In genomic region chr7:45141319-45141718, GRCm38 (mm10) we compare ENCODE assay signal across 29 mouse cellular contexts. TPM values are rescaled to one million over a fixed set of nuclear protein-coding genes. Genes with fewer than 3 reads are reported as not detected.
"Had no signal": no experiment of that assay in that cellular context is flagged by ENCODE, and none has a peak within 500 bp of the region (broad histone marks: within the 10 kb centered on the region; RNA-seq: fewer than 3 reads in every experiment).

No protein-coding gene starts in this region.

- DNase-seq: kidney, adult 11 months; kidney, adult 8-10 months; kidney, postnatal 10 days; kidney, postnatal 36 days; layer of hippocampus, postnatal 36 days; liver; liver, embryonic 13.5 days; lung, adult 2 months; lung, postnatal 14 days; lung, postnatal 4 days; midbrain, embryonic 14.5 days; right cerebral cortex, adult 18-20 months; right cerebral cortex, postnatal 14 days; spleen, adult 18-20 months had no signal

- H3K4me2 ChIP-seq: intestine, embryonic 15.5 days; kidney, embryonic 15.5 days; limb, embryonic 12.5 days; liver, embryonic 13.5 days; midbrain, embryonic 11.5 days; neural tube, embryonic 12.5 days; neural tube, embryonic 15.5 days had no signal

- H3K27me3 ChIP-seq: intestine, embryonic 15.5 days; liver, embryonic 13.5 days; neural tube, embryonic 12.5 days had no signal

- H3K27ac ChIP-seq: intestine, embryonic 15.5 days; kidney, embryonic 15.5 days; left cerebral cortex, adult 2 months; limb, embryonic 12.5 days; liver, embryonic 13.5 days; neural tube, embryonic 12.5 days; neural tube, embryonic 15.5 days; stomach, postnatal 0 days had no signal

- ATAC-seq: intestine, embryonic 15.5 days had no signal

- H3K9me3 ChIP-seq: intestine, embryonic 15.5 days; kidney, embryonic 15.5 days; limb, embryonic 12.5 days; liver, embryonic 13.5 days; neural tube, embryonic 12.5 days; neural tube, embryonic 15.5 days had no signal

- H3K9ac ChIP-seq: intestine, embryonic 15.5 days; kidney, embryonic 15.5 days; limb, embryonic 12.5 days; liver, embryonic 13.5 days; neural tube, embryonic 12.5 days; neural tube, embryonic 15.5 days had no signal

- H3K4me1 ChIP-seq: intestine, embryonic 15.5 days; limb, embryonic 12.5 days had no signal

- H3K4me3 ChIP-seq: intestine, embryonic 15.5 days; kidney, embryonic 15.5 days; left cerebral cortex, adult 2 months; limb, embryonic 12.5 days; liver, embryonic 13.5 days; neural tube, embryonic 12.5 days; neural tube, embryonic 15.5 days had no signal

RNA-seq across cellular contexts. Expression of gene Gm45713, which starts 5.3 kb away (rescaled TPM):
- total RNA-seq: layer of hippocampus, adult 8-10 months; layer of hippocampus, postnatal 10 days; left cerebral cortex, adult 2 months; left cerebral cortex, postnatal 10 days; left cerebral cortex, postnatal 36 days; megakaryocyte progenitor cell, adult 5-6 weeks; megakaryocyte-erythroid progenitor cell, adult 5-6 weeks had no signal
- polyA plus RNA-seq: kidney, embryonic 15.5 days; limb, embryonic 12.5 days; liver, embryonic 16.5 days; neural tube, embryonic 12.5 days had no signal
